Mouse (Mus musculus) liver, adult 2 months (tissue): ENCODE data around the gene Hist1h2bb. TPM values are rescaled to one million over a fixed set of nuclear protein-coding genes. Genes with fewer than 3 reads are reported as not detected.

Source experiments
- DNase-seq: peaks from one replicate; pipeline ENCODE4 v3.0.0-alpha.2; 2011; ENCODE audit warnings: low read depth, low spot score; ENCODE audit errors: extremely low read depth
- H3K27ac ChIP-seq: fragments of 200-500 bp; replicated peaks from 2 replicates; pipeline ENCODE4 v1.5.1; 2012; ENCODE audit warnings: low read depth, mild to moderate bottlenecking, control low read depth, inconsistent platforms, low read length; ENCODE audit not compliant: insufficient read depth
- H3K27me3 ChIP-seq: fragments of 200-500 bp; 2 replicates; pipeline ENCODE4 v1.6.1; 2012; ENCODE audit warnings: mild to moderate bottlenecking, moderate library complexity, low read length, inconsistent platforms; ENCODE audit not compliant: control insufficient read depth, insufficient read depth
- H3K36me3 ChIP-seq: fragments of 200-500 bp; 2 replicates; pipeline ENCODE4 v1.6.1; 2012; ENCODE audit warnings: low read length, inconsistent platforms; ENCODE audit not compliant: control insufficient read depth, insufficient read depth
- H3K4me1 ChIP-seq: fragments of 200-500 bp; 2 replicates; pipeline ENCODE4 v1.6.1; 2011; ENCODE audit warnings: low read length; ENCODE audit not compliant: control insufficient read depth, insufficient read depth
- H3K4me3 ChIP-seq: fragments of 200-500 bp; 2 replicates; pipeline ENCODE4 v1.5.1; 2011; ENCODE audit warnings: low read depth, mild to moderate bottlenecking, control low read depth, low read length, moderate library complexity; ENCODE audit not compliant: insufficient read depth
- H3K79me2 ChIP-seq: fragments of 200-500 bp; 2 replicates; pipeline ENCODE4 v1.6.1; 2012; ENCODE audit warnings: inconsistent platforms, mild to moderate bottlenecking, low read length, moderate library complexity; ENCODE audit not compliant: control insufficient read depth, insufficient read depth
- H3K9ac ChIP-seq: fragments of 200-500 bp; 2 replicates; pipeline ENCODE4 v1.6.1; 2012; ENCODE audit warnings: low read depth, mild to moderate bottlenecking, control low read depth, inconsistent platforms, low read length
- CTCF ChIP-seq: fragments of 200-500 bp; IDR thresholded peaks from 2 replicates; pipeline ENCODE4 v1.5.1; 2011; ENCODE audit warnings: low read depth, low read length, control low read depth
- POLR2A ChIP-seq: fragments of 200-500 bp; IDR thresholded peaks from 2 replicates; pipeline ENCODE4 v1.6.1; 2011; ENCODE audit warnings: low read length, control low read depth; ENCODE audit not compliant: insufficient read depth; ENCODE audit errors: extremely low read depth
- WGBS: fragments of 180-500 bp; shearing (Covaris S2); methylation state at CpG from one replicate; pipeline ENCODE4 v1.1.7; 2018; 5-methylcytosine and 5-hydroxymethylcytosine counted together
- polyA plus RNA-seq: library from polyadenylated mRNA; depleted of rRNA; stranded (reverse); fragments of >200 nt; gene quantifications from 2 replicates; pipeline ENCODE4 v1.2.3, GENCODE M21; 2012
- total RNA-seq: library from RNA; depleted of rRNA; stranded (reverse); fragments of >200 nt; gene quantifications from 2 replicates; pipeline ENCODE4 v1.2.3, GENCODE M21; 2014

Hist1h2bb gene
- total and polyA plus RNA-seq, 2 experiments: 0.55 to 41.9 TPM

- WGBS: 1% methylated on average over 19 of the region's 23 CpGs
- Histone ChIP-seq H3K79me2 (no peaks in the 10 kb centered on the region), H3K36me3 (no peaks in the 10 kb centered on the region), H3K9ac (peak overlapping the region; percentile 3; the same call in 1 of the 2 replicates), H3K4me3 (peak overlapping the region; percentile 34; the same call in 1 of the 2 replicates), H3K27me3 (no peaks in the 10 kb centered on the region), H3K4me1 (peaks cover 11% of the 10 kb centered on the region; the same call in 1 of the 2 replicates), H3K27ac (peak overlapping the region; percentile 9; the same call in 1 of the 2 replicates)
- no peak for TF ChIP-seq POLR2A
- no peak for TF ChIP-seq CTCF
- DNase-seq: peak; percentile 57
Measured at GRCm38 (mm10) chr13:23757211-23757773, 10.8 kb downstream of the Hist1h2bb start.

GRCm38 (mm10) chr13:23757921-23758320, 11.4 kb downstream of the Hist1h2bb start:
- Histone ChIP-seq H3K27ac (no peak overlapping the region), H3K4me1 (peaks cover 11% of the 10 kb centered on the region; the same call in 1 of the 2 replicates), H3K4me3 (no peak overlapping the region), H3K9ac (no peak overlapping the region), H3K36me3 (no peaks in the 10 kb centered on the region), H3K27me3 (no peaks in the 10 kb centered on the region), H3K79me2 (no peaks in the 10 kb centered on the region)
- DNase-seq: no peak
- TF ChIP-seq CTCF: no peak
- no peak for TF ChIP-seq POLR2A
- 52% methylated on average over 3 of the region's 3 CpGs for WGBS

GRCm38 (mm10) chr13:23759251-23759771, 12.8 kb downstream of the Hist1h2bb start:
- Histone ChIP-seq H3K27ac (no peak overlapping the region), H3K79me2 (no peaks in the 10 kb centered on the region), H3K27me3 (no peaks in the 10 kb centered on the region), H3K9ac (no peak overlapping the region), H3K4me3 (no peak overlapping the region), H3K4me1 (peaks cover 11% of the 10 kb centered on the region; the same call in 1 of the 2 replicates), H3K36me3 (no peaks in the 10 kb centered on the region)
- TF ChIP-seq CTCF (no peak), POLR2A (no peak)
- no peak for DNase-seq
- WGBS: 96% methylated on average over 3 of the region's 3 CpGs

- no peaks in the 10 kb centered on the region for H3K79me2 ChIP-seq
- H3K4me3 ChIP-seq: no peak overlapping the region
- no peak for TF ChIP-seq CTCF
- no peak for TF ChIP-seq POLR2A
- DNase-seq: no peak
- H3K27me3 ChIP-seq: no peaks in the 10 kb centered on the region
- peaks cover 11% of the 10 kb centered on the region; the same call in 1 of the 2 replicates for H3K4me1 ChIP-seq
- H3K27ac ChIP-seq: no peak overlapping the region
- 67% methylated on average over 1 of the region's 1 CpGs for WGBS
- H3K9ac ChIP-seq: no peak overlapping the region
- no peaks in the 10 kb centered on the region for H3K36me3 ChIP-seq
Measured at GRCm38 (mm10) chr13:23759916-23760239, 13.3 kb downstream of the Hist1h2bb start.

GRCm38 (mm10) chr13:23760240-23760971, 13.9 kb downstream of the Hist1h2bb start:
- peak overlapping the region; percentile 43; the same call in 1 of the 2 replicates for H3K9ac ChIP-seq
- DNase-seq: no peak
- peaks cover 11% of the 10 kb centered on the region; the same call in 1 of the 2 replicates for H3K4me1 ChIP-seq
- H3K27me3 ChIP-seq: no peaks in the 10 kb centered on the region
- no peaks in the 10 kb centered on the region for H3K36me3 ChIP-seq
- peak overlapping the region; percentile 67; the same call in 1 of the 2 replicates for H3K4me3 ChIP-seq
- no peak overlapping the region for H3K27ac ChIP-seq
- H3K79me2 ChIP-seq: no peaks in the 10 kb centered on the region
- WGBS: 5% methylated on average over 25 of the region's 27 CpGs
- TF ChIP-seq POLR2A: no peak
- no peak for TF ChIP-seq CTCF
